Mouse (Mus musculus): ENCODE results near the gene Gm6993. TPM values are rescaled to one million over a fixed set of nuclear protein-coding genes. Genes with fewer than 3 reads are reported as not detected.

The Gm6993 gene
- polyA plus RNA-seq, 1 experiment from 2014 or later: not detected

- H3K4me2 ChIP-seq (ENCODE audit: low read depth, low read length): no peak overlapping the region
- no peaks in the 10 kb centered on the region for H3K4me1 ChIP-seq (ENCODE audit: insufficient read depth)
- no peaks in the 10 kb centered on the region for H3K27me3 ChIP-seq (ENCODE audit: insufficient read depth, low read length)
- TF ChIP-seq EP300 (IDR thresholded peaks at IDR 0.05; ENCODE audit: low read depth): no peak
- TF ChIP-seq CTCF (IDR thresholded peaks at IDR 0.05; ENCODE audit: low read depth): no peak
- 64% methylated on average over 3 of the region's 3 CpGs for WGBS (ENCODE audit: insufficient replicate concordance)
- no peak overlapping the region for H3K9ac ChIP-seq (replicated peaks)
- H3K36me3 ChIP-seq (replicated peaks; ENCODE audit: insufficient read depth, low read length): no peaks in the 10 kb centered on the region
- H3K4me3 ChIP-seq (ENCODE audit: low read depth, low read length): no peak overlapping the region
- no peak for ATAC-seq
- no peaks in the 10 kb centered on the region for H3K9me3 ChIP-seq (ENCODE audit: low read length)
- no peak for DNase-seq
- H3K27ac ChIP-seq (ENCODE audit: low read depth): no peak overlapping the region
These were observed 5.6 kb downstream of the Gm6993 start for GRCm38 (mm10) chr12:31246153-31246552.

DNA sequence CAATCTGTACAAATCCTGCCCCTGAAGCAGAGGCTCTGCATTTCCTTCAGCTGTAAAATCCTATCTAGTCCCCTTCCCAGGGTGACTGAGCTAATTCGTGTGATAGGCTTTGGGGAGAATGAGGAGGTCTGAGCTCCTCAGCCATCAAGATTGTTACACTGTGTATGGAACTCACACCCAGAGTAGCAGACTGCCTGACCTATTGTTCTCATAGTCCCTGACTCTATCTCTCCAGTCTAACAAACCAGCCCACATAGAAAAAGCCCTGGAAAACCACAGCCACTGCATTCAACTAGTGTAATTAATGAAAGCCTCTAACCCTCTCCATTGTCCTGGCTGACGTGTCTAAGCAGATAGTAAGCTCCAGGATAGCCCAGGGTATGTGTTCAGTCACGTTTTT lies 6.0 kb downstream of the Gm6993 start:
- no peak overlapping the region for H3K4me3 ChIP-seq (ENCODE audit: low read depth, low read length)
- 38% methylated on average over 3 of the region's 3 CpGs for WGBS (ENCODE audit: insufficient replicate concordance)
- ATAC-seq (no peak), DNase-seq (no peak)
- TF ChIP-seq EP300 (IDR thresholded peaks at IDR 0.05; ENCODE audit: low read depth) (no peak), CTCF (IDR thresholded peaks at IDR 0.05; ENCODE audit: low read depth) (no peak)
- H3K4me2 ChIP-seq (ENCODE audit: low read depth, low read length): no peak overlapping the region
- no peaks in the 10 kb centered on the region for H3K27me3 ChIP-seq (ENCODE audit: insufficient read depth, low read length)
- no peaks in the 10 kb centered on the region for H3K36me3 ChIP-seq (replicated peaks; ENCODE audit: insufficient read depth, low read length)
- H3K4me1 ChIP-seq (ENCODE audit: insufficient read depth): no peaks in the 10 kb centered on the region
- H3K27ac ChIP-seq (ENCODE audit: low read depth): no peak overlapping the region
- H3K9ac ChIP-seq (replicated peaks): no peak overlapping the region
- H3K9me3 ChIP-seq (ENCODE audit: low read length): no peaks in the 10 kb centered on the region

DNA sequence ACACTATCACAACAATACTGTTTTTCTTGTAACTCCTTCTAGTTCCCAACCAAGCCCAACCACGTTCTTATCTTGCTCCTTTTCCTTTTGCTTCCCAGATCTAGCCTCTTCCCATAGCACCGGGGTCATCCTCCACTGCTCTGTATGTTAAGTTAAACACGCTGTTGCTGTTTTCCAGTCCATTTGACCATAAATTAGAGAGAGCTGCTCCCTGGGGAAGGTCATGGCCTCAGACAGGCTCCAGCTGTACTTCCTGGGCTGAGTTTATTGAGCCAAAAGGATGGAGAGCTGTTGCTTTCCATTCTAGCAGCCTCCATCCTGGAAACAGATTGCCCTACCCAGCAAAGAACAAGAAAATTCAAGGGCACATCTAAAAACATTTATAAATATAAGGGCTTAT lies 7.6 kb downstream of the Gm6993 start:
- H3K36me3 ChIP-seq (replicated peaks; ENCODE audit: insufficient read depth, low read length): no peaks in the 10 kb centered on the region
- no peak overlapping the region for H3K4me3 ChIP-seq (ENCODE audit: low read depth, low read length)
- ATAC-seq: no peak
- no peaks in the 10 kb centered on the region for H3K9me3 ChIP-seq (ENCODE audit: low read length)
- 49% methylated on average over 3 of the region's 3 CpGs for WGBS (ENCODE audit: insufficient replicate concordance)
- TF ChIP-seq CTCF (IDR thresholded peaks at IDR 0.05; ENCODE audit: low read depth): no peak
- no peak for TF ChIP-seq EP300 (IDR thresholded peaks at IDR 0.05; ENCODE audit: low read depth)
- no peak overlapping the region for H3K9ac ChIP-seq (replicated peaks)
- DNase-seq: no peak
- H3K27ac ChIP-seq (ENCODE audit: low read depth): no peak overlapping the region
- H3K4me2 ChIP-seq (ENCODE audit: low read depth, low read length): no peak overlapping the region
- H3K27me3 ChIP-seq (ENCODE audit: insufficient read depth, low read length): no peaks in the 10 kb centered on the region
- H3K4me1 ChIP-seq (ENCODE audit: insufficient read depth): no peaks in the 10 kb centered on the region

DNA sequence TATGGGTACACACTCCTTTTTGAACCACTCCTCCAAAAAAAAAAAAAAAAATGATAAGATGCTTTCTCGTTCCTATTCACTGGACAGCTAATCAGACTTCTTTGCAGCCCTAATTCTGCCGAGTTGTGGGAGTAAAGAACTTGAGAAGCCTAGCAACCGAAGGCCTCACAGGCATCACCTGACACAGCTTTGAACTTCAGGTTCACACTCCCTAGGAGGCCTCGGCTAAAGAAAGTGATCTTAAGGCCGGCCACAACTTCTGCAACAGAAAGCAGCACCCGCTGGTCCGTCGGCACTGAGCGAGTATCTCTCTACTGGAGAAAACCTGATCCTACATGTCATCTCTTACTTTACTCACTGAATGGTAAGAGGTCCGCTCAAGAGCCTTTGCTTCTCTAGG lies 8.1 kb downstream of the Gm6993 start:
- Histone ChIP-seq H3K27ac (ENCODE audit: low read depth) (no peak overlapping the region), H3K27me3 (ENCODE audit: insufficient read depth, low read length) (no peaks in the 10 kb centered on the region), H3K9ac (replicated peaks) (no peak overlapping the region), H3K36me3 (replicated peaks; ENCODE audit: insufficient read depth, low read length) (no peaks in the 10 kb centered on the region), H3K4me2 (ENCODE audit: low read depth, low read length) (no peak overlapping the region), H3K4me1 (ENCODE audit: insufficient read depth) (no peaks in the 10 kb centered on the region), H3K4me3 (ENCODE audit: low read depth, low read length) (no peak overlapping the region), H3K9me3 (ENCODE audit: low read length) (no peaks in the 10 kb centered on the region)
- TF ChIP-seq CTCF (IDR thresholded peaks at IDR 0.05; ENCODE audit: low read depth): no peak
- no peak for TF ChIP-seq EP300 (IDR thresholded peaks at IDR 0.05; ENCODE audit: low read depth)
- WGBS (ENCODE audit: insufficient replicate concordance): 48% methylated on average over 10 of the region's 10 CpGs
- DNase-seq: no peak
- ATAC-seq: no peak

GRCm38 (mm10) chr12:31252259-31252658 lies 11.7 kb downstream of the Gm6993 start:
- Histone ChIP-seq H3K27ac (ENCODE audit: low read depth) (no peak overlapping the region), H3K9ac (replicated peaks) (no peak overlapping the region), H3K36me3 (replicated peaks; ENCODE audit: insufficient read depth, low read length) (no peaks in the 10 kb centered on the region), H3K27me3 (ENCODE audit: insufficient read depth, low read length) (no peaks in the 10 kb centered on the region), H3K4me3 (ENCODE audit: low read depth, low read length) (no peak overlapping the region), H3K4me2 (ENCODE audit: low read depth, low read length) (no peak overlapping the region), H3K4me1 (ENCODE audit: insufficient read depth) (no peaks in the 10 kb centered on the region), H3K9me3 (ENCODE audit: low read length) (no peaks in the 10 kb centered on the region)
- ATAC-seq (no peak), DNase-seq (no peak)
- TF ChIP-seq CTCF (IDR thresholded peaks at IDR 0.05; ENCODE audit: low read depth) (no peak), EP300 (IDR thresholded peaks at IDR 0.05; ENCODE audit: low read depth) (no peak)
- WGBS (ENCODE audit: insufficient replicate concordance): 53% methylated on average over 4 of the region's 4 CpGs

GRCm38 (mm10) chr12:31254978-31255377 lies 14.4 kb downstream of the Gm6993 start:
- no peak for DNase-seq
- H3K27ac ChIP-seq (ENCODE audit: low read depth): no peak overlapping the region
- TF ChIP-seq EP300 (IDR thresholded peaks at IDR 0.05; ENCODE audit: low read depth) (no peak), CTCF (IDR thresholded peaks at IDR 0.05; ENCODE audit: low read depth) (no peak)
- 77% methylated on average over 8 of the region's 8 CpGs for WGBS (ENCODE audit: insufficient replicate concordance)
- no peaks in the 10 kb centered on the region for H3K27me3 ChIP-seq (ENCODE audit: insufficient read depth, low read length)
- H3K9me3 ChIP-seq (ENCODE audit: low read length): no peaks in the 10 kb centered on the region
- H3K4me1 ChIP-seq (ENCODE audit: insufficient read depth): no peaks in the 10 kb centered on the region
- H3K36me3 ChIP-seq (replicated peaks; ENCODE audit: insufficient read depth, low read length): no peaks in the 10 kb centered on the region
- H3K4me2 ChIP-seq (ENCODE audit: low read depth, low read length): no peak overlapping the region
- H3K9ac ChIP-seq (replicated peaks): no peak overlapping the region
- no peak for ATAC-seq
- no peak overlapping the region for H3K4me3 ChIP-seq (ENCODE audit: low read depth, low read length)

All from liver, postnatal 0 days (tissue).